Mouse (Mus musculus): ENCODE measurements at regions not wholly inside any gene's neighbourhood (a gene's known extent, or its start where the extent isn't known, plus 50 kb on each side); places are given as distances from the start of the nearest gene placed in this dataset.

DNA sequence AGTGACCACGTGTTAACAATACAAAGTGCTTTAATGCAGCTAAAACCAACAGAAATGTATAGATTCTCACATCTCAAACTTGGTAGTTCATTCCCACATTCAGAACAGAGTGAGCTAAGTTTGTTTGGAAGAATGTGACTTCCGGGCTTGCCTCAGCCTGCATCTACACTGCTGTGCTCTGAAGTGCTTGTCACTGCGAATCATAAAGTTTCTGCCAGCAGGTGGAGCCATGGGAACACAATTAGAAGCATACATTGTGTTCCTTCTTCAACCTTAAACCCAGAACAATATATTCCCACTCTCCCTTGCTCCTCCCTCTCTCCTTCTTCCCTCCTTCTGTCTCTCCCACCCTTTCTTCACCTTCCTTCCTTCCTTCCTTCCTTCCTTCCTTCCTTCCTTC, 128.5 kb upstream of the P3h2 start:
- Histone ChIP-seq H3K27ac (no peak overlapping the region), H3K27me3 (no peaks in the 10 kb centered on the region), H3K4me2 (no peak overlapping the region), H3K9ac (no peak overlapping the region), H3K36me3 (no peaks in the 10 kb centered on the region), H3K4me3 (no peak overlapping the region), H3K9me3 (replicated peaks) (no peaks in the 10 kb centered on the region), H3K4me1 (replicated peaks) (no peaks in the 10 kb centered on the region)
- 11% methylated on average over 3 of the region's 3 CpGs for WGBS
- peak; percentile 60; the same call in 1 of the 2 replicates for ATAC-seq (replicated peaks; ENCODE audit: insufficient number of reproducible peaks, insufficient read depth, low FRiP score, low read depth)

DNA sequence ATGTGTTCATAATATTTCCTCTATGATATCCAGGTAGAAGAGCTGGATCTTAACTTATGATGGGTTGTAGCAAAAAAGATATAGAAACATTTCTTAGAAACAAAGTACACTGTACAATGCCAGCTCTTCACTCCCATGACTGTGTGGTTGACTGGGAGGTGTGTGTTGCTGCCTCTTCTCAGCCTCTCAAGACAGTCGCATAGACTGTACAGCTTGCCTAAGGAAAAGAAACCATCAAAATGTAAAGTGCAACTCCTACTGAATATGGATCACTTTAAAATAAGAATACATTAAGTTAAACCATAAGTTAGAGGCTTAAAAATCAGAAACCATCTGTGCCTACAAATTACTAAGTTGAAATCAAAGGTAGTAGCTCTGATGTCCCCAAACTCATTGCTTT, 125.5 kb upstream of the P3h2 start:
- no peaks in the 10 kb centered on the region for H3K9me3 ChIP-seq (replicated peaks)
- H3K27me3 ChIP-seq = no peaks in the 10 kb centered on the region
- no peak overlapping the region for H3K4me3 ChIP-seq
- no peak overlapping the region for H3K27ac ChIP-seq
- H3K4me1 ChIP-seq (replicated peaks) = no peaks in the 10 kb centered on the region
- H3K4me2 ChIP-seq = no peak overlapping the region
- no peak for ATAC-seq (replicated peaks; ENCODE audit: insufficient number of reproducible peaks, insufficient read depth, low FRiP score, low read depth)
- H3K36me3 ChIP-seq = no peaks in the 10 kb centered on the region
- no peak overlapping the region for H3K9ac ChIP-seq
- 87% methylated on average over 1 of the region's 1 CpGs for WGBS

DNA sequence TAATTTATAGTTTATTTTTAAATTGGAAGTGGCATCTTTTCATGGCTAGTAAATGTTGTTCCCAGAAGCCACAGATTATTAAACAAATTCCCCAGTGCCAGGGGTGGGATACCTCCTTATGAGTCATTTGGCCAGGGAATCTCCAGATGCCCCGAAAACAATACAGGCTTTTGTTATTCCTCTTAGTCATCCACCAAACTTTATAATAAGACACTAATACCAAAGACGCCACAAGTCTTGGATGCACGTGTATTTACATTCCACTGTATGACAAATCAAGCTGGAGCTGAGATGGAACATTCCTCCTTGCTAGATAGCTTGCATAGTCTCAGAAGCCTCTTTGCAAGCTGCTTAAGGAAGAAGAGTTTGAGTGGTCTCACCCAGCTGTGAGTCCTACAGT, 105.8 kb upstream of the P3h2 start:
- Histone ChIP-seq H3K27me3 (no peaks in the 10 kb centered on the region), H3K4me3 (no peak overlapping the region), H3K4me2 (no peak overlapping the region), H3K36me3 (no peaks in the 10 kb centered on the region), H3K27ac (no peak overlapping the region), H3K4me1 (replicated peaks) (no peaks in the 10 kb centered on the region), H3K9ac (no peak overlapping the region), H3K9me3 (replicated peaks) (no peaks in the 10 kb centered on the region)
- ATAC-seq (replicated peaks; ENCODE audit: insufficient number of reproducible peaks, insufficient read depth, low FRiP score, low read depth) = no peak
- 50% methylated on average over 3 of the region's 3 CpGs for WGBS

DNA sequence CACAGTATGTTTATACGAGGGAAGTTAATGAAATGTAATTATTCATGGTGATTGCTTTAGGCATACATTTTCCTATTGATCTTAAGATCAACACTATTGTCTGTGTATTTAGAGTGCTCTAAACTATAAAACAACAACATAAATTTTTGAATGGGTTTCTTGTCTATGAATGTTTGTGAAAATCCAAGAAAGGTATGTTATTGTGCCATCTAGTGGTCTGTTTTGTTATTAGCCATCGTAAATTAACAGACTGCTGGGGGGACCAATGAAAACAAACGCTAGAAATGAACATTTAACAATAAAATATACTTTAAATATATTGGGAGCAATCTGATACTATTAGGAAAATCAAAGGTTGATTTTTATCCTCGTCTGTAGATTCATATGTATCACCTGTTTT, 93.5 kb upstream of the P3h2 start:
- no peak overlapping the region for H3K27ac ChIP-seq
- H3K9me3 ChIP-seq (replicated peaks) = no peaks in the 10 kb centered on the region
- H3K9ac ChIP-seq = no peak overlapping the region
- no peaks in the 10 kb centered on the region for H3K27me3 ChIP-seq
- ATAC-seq (replicated peaks; ENCODE audit: insufficient number of reproducible peaks, insufficient read depth, low FRiP score, low read depth) = no peak
- no peak overlapping the region for H3K4me3 ChIP-seq
- no peak overlapping the region for H3K4me2 ChIP-seq
- WGBS = 19% methylated on average over 4 of the region's 4 CpGs
- H3K4me1 ChIP-seq (replicated peaks) = 0 out of 2 replicates have a peak, but pooled peaks cover 4% of the 10 kb centered on the region
- H3K36me3 ChIP-seq = no peaks in the 10 kb centered on the region

DNA sequence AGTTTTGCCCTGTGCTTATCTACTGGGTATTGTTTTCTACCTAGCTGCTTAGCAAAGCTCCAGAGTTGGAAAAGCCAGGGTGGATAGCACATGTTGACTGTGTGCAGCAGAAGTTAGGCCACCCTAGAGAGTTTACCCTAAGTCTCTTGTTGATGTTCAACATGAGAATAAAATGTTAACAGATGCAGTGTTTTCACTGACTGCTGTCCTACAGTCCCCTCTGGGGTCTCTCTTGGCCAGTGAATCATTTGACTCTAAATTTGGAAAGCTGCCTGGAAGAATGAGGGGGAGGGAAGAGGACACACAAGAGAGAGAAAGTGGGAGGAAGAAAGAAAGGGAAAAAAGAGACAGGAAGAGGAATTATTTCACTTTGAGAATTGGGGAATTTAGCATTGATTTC, 90.8 kb upstream of the P3h2 start:
- Histone ChIP-seq H3K9me3 (replicated peaks) (no peaks in the 10 kb centered on the region), H3K4me1 (replicated peaks) (0 out of 2 replicates have a peak, but pooled peaks cover 4% of the 10 kb centered on the region), H3K27ac (peak overlapping the region; percentile 46), H3K4me2 (no peak overlapping the region), H3K9ac (no peak overlapping the region), H3K27me3 (no peaks in the 10 kb centered on the region), H3K4me3 (no peak overlapping the region), H3K36me3 (no peaks in the 10 kb centered on the region)
- ATAC-seq (replicated peaks; ENCODE audit: insufficient number of reproducible peaks, insufficient read depth, low FRiP score, low read depth) = no peak

DNA sequence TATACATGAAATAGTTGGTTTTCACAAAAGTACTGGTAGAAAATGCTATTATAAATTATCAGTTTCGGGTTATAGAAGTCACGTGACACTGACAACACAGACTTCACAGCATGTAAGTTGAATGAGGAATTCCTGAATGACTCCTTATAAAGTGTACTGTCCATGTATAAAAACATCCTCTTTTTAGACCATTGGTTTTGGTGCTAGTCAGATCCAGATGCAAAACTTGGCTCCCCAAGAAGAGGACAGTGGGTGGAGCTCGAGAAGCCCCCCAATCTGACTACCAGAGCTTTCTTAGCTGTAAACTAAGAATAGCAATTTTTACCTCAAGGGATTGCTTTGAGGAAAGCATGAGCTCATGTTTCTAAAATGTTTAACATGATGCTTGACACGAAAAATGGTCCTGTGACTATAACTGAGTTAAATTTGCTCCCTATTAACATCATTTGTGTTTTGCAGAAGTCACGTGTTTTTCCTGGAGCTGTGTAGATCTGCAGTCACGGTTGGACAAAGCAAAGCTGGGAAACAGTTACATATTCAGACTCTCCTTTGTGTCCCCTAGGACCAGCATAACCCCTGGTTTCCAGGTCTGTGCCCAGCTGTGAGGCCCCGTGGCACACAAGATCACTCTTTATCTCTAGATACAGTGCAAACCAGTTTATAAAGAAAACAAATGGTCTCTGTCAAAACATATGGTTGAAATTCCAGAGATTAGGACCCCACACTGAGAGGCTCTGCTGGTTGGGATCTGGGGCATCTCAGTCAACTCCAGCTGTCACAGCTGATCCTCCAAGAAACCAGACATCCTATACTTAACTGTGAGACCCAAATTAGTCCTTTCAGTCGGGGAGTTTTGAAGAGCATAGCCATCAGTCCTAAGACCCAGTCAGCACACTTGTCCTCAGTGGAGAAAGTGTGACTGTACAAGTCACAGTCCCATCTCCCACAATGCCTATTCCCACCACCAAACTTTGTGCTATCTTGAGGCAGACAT, 80.0 kb upstream of the P3h2 start:
- H3K4me1 ChIP-seq (replicated peaks) = peaks cover 26% of the 10 kb centered on the region
- WGBS = 23% methylated on average over 8 of the region's 8 CpGs
- no peaks in the 10 kb centered on the region for H3K36me3 ChIP-seq
- peak; percentile 84 for ATAC-seq (replicated peaks; ENCODE audit: insufficient number of reproducible peaks, insufficient read depth, low FRiP score, low read depth)
- H3K4me2 ChIP-seq = no peak overlapping the region
- H3K4me3 ChIP-seq = no peak overlapping the region
- no peak overlapping the region for H3K9ac ChIP-seq
- peak overlapping the region; percentile 85 for H3K27ac ChIP-seq
- no peaks in the 10 kb centered on the region for H3K9me3 ChIP-seq (replicated peaks)
- H3K27me3 ChIP-seq = no peaks in the 10 kb centered on the region

DNA sequence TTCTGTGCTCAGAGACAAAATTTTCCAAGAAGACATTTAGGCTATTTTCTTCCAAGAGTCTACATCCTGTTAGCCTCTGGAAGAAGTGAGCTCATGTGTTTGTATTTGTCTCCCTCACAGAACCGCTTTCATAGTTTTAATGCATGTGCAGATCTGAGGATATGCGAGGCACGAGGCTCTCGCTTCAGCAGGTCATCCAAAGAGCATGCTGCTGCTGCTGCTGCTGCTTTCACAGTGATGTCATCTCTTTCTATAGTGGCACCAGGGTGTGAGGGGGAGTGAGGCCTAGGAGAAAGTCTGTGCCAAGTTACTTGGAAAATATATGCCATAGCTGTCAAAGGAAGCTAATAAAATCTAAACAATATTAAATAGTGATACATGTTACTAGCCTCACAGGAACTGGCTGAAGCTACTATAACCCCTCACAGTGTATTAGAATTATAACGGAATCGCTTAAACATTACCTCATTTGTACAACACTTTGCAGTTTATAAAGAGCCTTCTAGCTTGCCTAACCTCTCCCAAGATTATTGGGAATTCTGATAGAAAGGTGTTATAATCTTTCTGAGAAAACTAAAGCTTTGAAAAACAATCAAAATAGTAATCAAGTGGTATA, 79.2 kb upstream of the P3h2 start:
- no peak overlapping the region for H3K9ac ChIP-seq
- peak; percentile 73 for ATAC-seq (replicated peaks; ENCODE audit: insufficient number of reproducible peaks, insufficient read depth, low FRiP score, low read depth)

DNA sequence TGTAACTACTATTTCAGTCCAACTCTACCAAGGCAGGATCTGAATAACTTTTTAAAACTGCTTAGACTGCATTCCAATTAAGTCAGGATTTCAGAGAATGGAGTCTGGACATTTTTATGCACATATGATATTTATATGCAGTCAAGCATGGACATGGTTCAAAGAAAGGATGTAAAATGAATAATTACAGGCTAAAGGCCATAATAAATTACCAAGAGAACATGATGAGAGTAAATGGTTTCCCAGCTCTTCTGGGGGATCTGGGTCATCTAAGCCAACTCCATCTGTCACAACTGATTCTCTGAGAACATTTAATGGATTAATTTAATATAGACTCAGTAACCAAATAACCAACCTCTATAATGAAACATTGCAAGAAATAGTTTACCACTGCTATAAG, 77.9 kb upstream of the P3h2 start:
- H3K4me2 ChIP-seq = no peak overlapping the region
- no peaks in the 10 kb centered on the region for H3K36me3 ChIP-seq
- no peaks in the 10 kb centered on the region for H3K9me3 ChIP-seq (replicated peaks)
- no peak overlapping the region for H3K4me3 ChIP-seq
- peaks cover 26% of the 10 kb centered on the region for H3K4me1 ChIP-seq (replicated peaks)
- H3K9ac ChIP-seq = no peak overlapping the region
- no peak overlapping the region for H3K27ac ChIP-seq
- ATAC-seq (replicated peaks; ENCODE audit: insufficient number of reproducible peaks, insufficient read depth, low FRiP score, low read depth) = no peak
- no peaks in the 10 kb centered on the region for H3K27me3 ChIP-seq

More for the DNA sequence above, 79.2 kb upstream of the P3h2 start:
- peak overlapping the region; percentile 85 for H3K27ac ChIP-seq
- H3K4me1 ChIP-seq (replicated peaks) = peaks cover 26% of the 10 kb centered on the region
- no peak overlapping the region for H3K4me2 ChIP-seq
- H3K36me3 ChIP-seq = no peaks in the 10 kb centered on the region
- WGBS = 23% methylated on average over 6 of the region's 6 CpGs
- no peak overlapping the region for H3K4me3 ChIP-seq
- H3K27me3 ChIP-seq = no peaks in the 10 kb centered on the region
- no peaks in the 10 kb centered on the region for H3K9me3 ChIP-seq (replicated peaks)

DNA sequence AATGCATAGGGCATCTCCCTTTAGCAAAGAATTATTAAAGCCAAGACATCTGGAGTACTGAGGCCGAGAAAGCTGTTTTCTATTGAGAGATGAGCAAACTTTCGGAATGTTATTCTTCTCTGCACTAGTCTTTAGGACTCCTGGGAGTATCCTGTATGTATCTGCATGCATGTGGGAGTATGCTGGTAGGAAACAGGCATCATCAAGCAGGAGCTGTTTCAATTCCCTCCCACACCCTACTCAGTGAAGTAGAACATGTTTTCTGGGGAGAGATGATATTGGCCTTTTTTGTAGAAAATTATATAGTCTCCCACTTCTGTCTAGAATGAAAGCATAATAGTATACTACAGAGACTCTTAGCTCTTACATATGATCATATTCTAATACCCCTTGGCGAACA, 76.1 kb upstream of the P3h2 start:
- H3K4me3 ChIP-seq = no peak overlapping the region
- H3K4me1 ChIP-seq (replicated peaks) = peaks cover 23% of the 10 kb centered on the region
- H3K9me3 ChIP-seq (replicated peaks) = no peaks in the 10 kb centered on the region
- 80% methylated on average over 3 of the region's 3 CpGs for WGBS
- H3K9ac ChIP-seq = no peak overlapping the region
- H3K27me3 ChIP-seq = no peaks in the 10 kb centered on the region
- H3K27ac ChIP-seq = no peak overlapping the region
- H3K36me3 ChIP-seq = no peaks in the 10 kb centered on the region
- ATAC-seq (replicated peaks; ENCODE audit: insufficient number of reproducible peaks, insufficient read depth, low FRiP score, low read depth) = no peak
- no peak overlapping the region for H3K4me2 ChIP-seq

DNA sequence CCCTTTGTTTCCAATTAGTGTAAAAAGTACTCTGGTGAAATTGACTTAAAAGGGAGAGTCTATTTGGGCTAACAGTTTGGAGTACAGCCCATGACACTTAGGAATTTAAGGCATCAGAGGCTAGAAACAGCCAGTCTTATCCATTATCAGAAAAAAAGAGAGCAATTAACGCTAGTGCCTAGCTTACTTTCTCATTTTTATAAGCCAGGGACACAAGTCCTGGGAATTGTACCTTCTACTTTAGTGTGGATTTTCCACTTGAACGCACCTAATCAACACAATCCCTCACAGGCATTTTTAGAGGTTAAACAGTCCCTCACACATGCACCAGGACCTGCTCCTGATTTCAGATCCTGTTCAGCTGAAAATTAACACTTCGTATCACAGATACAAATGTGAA, 65.9 kb upstream of the P3h2 start:
- no peaks in the 10 kb centered on the region for H3K4me1 ChIP-seq (replicated peaks)
- no peak for ATAC-seq (replicated peaks; ENCODE audit: insufficient number of reproducible peaks, insufficient read depth, low FRiP score, low read depth)
- H3K9ac ChIP-seq = no peak overlapping the region
- H3K4me3 ChIP-seq = no peak overlapping the region
- H3K27me3 ChIP-seq = no peaks in the 10 kb centered on the region
- no peaks in the 10 kb centered on the region for H3K9me3 ChIP-seq (replicated peaks)
- no peak overlapping the region for H3K27ac ChIP-seq
- H3K4me2 ChIP-seq = no peak overlapping the region
- no peaks in the 10 kb centered on the region for H3K36me3 ChIP-seq
- 37% methylated on average over 3 of the region's 3 CpGs for WGBS

DNA sequence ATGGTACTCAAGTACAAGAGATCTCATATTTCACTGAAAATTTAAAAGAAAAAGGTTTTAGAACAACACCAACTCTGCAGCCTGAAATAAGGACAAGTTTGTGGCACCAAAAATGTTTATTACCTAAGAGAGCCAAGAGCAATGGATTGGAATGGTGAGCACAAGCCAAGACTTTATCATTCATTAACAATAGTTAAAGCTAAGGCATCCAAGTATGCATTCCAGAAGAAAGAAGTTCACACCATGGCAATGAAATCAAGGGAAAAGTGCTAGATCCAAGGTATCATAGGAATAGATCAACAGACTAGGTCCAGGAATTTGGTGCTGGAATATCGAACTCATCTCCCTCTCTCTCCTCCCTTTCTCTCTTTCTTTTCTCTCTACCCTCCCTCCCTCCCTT, 63.8 kb upstream of the P3h2 start:
- Histone ChIP-seq H3K36me3 (no peaks in the 10 kb centered on the region), H3K4me2 (no peak overlapping the region), H3K27me3 (no peaks in the 10 kb centered on the region), H3K4me1 (replicated peaks) (no peaks in the 10 kb centered on the region), H3K9me3 (replicated peaks) (no peaks in the 10 kb centered on the region), H3K27ac (no peak overlapping the region), H3K4me3 (no peak overlapping the region), H3K9ac (no peak overlapping the region)
- ATAC-seq (replicated peaks; ENCODE audit: insufficient number of reproducible peaks, insufficient read depth, low FRiP score, low read depth) = no peak
- WGBS = 83% methylated on average over 1 of the region's 1 CpGs

DNA sequence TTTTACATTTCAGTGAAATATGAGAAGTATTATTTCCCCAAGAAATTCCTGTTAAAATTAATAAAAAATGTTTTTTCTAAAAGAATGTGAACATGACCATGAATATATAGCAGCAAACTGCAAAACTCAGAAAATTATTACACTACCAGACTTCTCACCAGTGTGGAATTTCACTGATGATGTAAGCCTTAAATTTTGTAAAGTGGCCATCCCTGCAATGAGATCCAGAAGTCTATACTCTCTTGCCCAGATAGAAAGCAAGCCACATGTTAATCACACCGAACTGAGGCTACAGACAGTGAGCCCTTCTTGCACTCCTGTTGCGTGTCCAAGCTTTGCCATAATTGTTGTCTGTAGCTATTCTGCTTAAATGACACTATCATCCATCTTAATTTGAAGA, 62.6 kb upstream of the P3h2 start:
- H3K36me3 ChIP-seq = no peaks in the 10 kb centered on the region

More for the DNA sequence above, 62.6 kb upstream of the P3h2 start:
- Histone ChIP-seq H3K4me3 (no peak overlapping the region), H3K9me3 (replicated peaks) (no peaks in the 10 kb centered on the region), H3K27me3 (no peaks in the 10 kb centered on the region), H3K4me2 (no peak overlapping the region), H3K27ac (no peak overlapping the region), H3K4me1 (replicated peaks) (peaks cover 4% of the 10 kb centered on the region), H3K9ac (no peak overlapping the region)
- no peak for ATAC-seq (replicated peaks; ENCODE audit: insufficient number of reproducible peaks, insufficient read depth, low FRiP score, low read depth)
- 88% methylated on average over 2 of the region's 2 CpGs for WGBS
